In the genomic region with DNA sequence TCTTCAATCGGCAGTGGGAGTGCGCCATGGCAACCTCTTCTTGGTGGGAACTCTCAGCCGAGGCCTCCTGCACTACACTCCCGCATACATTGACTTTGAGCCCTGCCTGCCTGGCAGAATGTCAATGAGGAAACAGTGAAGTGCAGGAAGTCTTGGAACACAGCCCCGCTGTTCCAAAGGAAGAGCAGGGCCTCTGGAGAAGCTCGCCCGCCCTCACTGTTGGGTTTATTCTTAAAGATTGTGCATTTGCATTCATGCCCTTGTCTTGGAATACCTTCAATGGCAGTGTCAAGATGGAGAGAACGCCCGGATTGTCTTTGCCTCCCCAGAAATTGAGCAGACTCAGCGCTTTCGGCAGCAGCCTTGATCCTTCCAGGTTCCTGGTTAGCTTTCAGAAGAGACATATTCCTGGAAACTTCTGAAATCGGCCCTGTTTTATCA, we compare ENCODE assay signal across 8 mouse cellular contexts.
A peak's percentile ranks its signal among the peaks of the same experiment; 100 is the strongest.
DNase-seq lines count a peak whose midpoint lies in the region; ATAC-seq and TF ChIP-seq lines count a peak whose summit lies in the region.

No protein-coding gene starts in this region.

- no peaks in the 10 kb centered on the region for H3K36me3 ChIP-seq in kidney, postnatal 0 days (ENCODE audit: insufficient read depth, low read length)
- H3K36me3 ChIP-seq in kidney, embryonic 14.5 days (ENCODE audit: control insufficient read depth, insufficient read depth, low read length), result no peaks in the 10 kb centered on the region
- H3K36me3 ChIP-seq in hindbrain, embryonic 12.5 days, result no peaks in the 10 kb centered on the region
- H3K36me3 ChIP-seq in lung, embryonic 14.5 days (ENCODE audit: insufficient read depth), result no peaks in the 10 kb centered on the region

- H3K9ac ChIP-seq in kidney, postnatal 0 days (ENCODE audit: low read depth, low read length), result no peak overlapping the region
- no peak overlapping the region for H3K9ac ChIP-seq in kidney, embryonic 14.5 days (ENCODE audit: low read depth, low read length)
- no peak overlapping the region for H3K9ac ChIP-seq in hindbrain, embryonic 12.5 days
- no peak overlapping the region for H3K9ac ChIP-seq in lung, embryonic 14.5 days

- ATAC-seq in kidney, postnatal 0 days (replicated peaks; ENCODE audit: low FRiP score, low read depth), result no peak
- ATAC-seq in kidney, embryonic 14.5 days (ENCODE audit: low FRiP score, low TSS enrichment), result no peak
- peak; percentile 64 for ATAC-seq in hindbrain, embryonic 12.5 days (ENCODE audit: low FRiP score)
- ATAC-seq in lung, embryonic 14.5 days (ENCODE audit: insufficient read depth), result peak; percentile 82
- ATAC-seq in monocyte, adult 5-6 weeks (replicated peaks; ENCODE audit: insufficient number of reproducible peaks, low FRiP score, low TSS enrichment, poor library complexity, severe bottlenecking), result no peak

- H3K4me3 ChIP-seq in kidney, postnatal 0 days (replicated peaks; ENCODE audit: low read depth, low read length), result no peak overlapping the region
- no peak overlapping the region for H3K4me3 ChIP-seq in kidney, embryonic 14.5 days (ENCODE audit: low read length)
- no peak overlapping the region for H3K4me3 ChIP-seq in hindbrain, embryonic 12.5 days
- H3K4me3 ChIP-seq in lung, embryonic 14.5 days (ENCODE audit: low read depth, low read length), result no peak overlapping the region

- DNase-seq in kidney, postnatal 0 days (ENCODE audit: low spot score), result peak; percentile 31
- peak; percentile 7 for DNase-seq in embryo, embryonic 9.5 days (ENCODE audit: extremely low spot score)
- DNase-seq in lung, embryonic 14.5 days, result peak; percentile 81
- DNase-seq in right cerebral cortex, postnatal 4 days, result peak; percentile 62
- DNase-seq in B cell, adult 2 months, result no peak

- 43% methylated on average over 12 of the region's 12 CpGs for WGBS in kidney, postnatal 0 days
- WGBS in kidney, embryonic 14.5 days, result 53% methylated on average over 12 of the region's 12 CpGs
- 37% methylated on average over 12 of the region's 12 CpGs for WGBS in hindbrain, embryonic 12.5 days
- WGBS in lung, embryonic 14.5 days, result 30% methylated on average over 12 of the region's 12 CpGs

- peak overlapping the region; percentile 18; the same call in 1 of the 2 replicates for H3K4me2 ChIP-seq in kidney, postnatal 0 days (ENCODE audit: low read length)
- no peak overlapping the region for H3K4me2 ChIP-seq in kidney, embryonic 14.5 days (replicated peaks; ENCODE audit: low read depth, low read length)
- no peak overlapping the region for H3K4me2 ChIP-seq in hindbrain, embryonic 12.5 days (replicated peaks)
- peak overlapping the region; percentile 25; the same call in 1 of the 2 replicates for H3K4me2 ChIP-seq in lung, embryonic 14.5 days

- no peaks in the 10 kb centered on the region for H3K4me1 ChIP-seq in kidney, postnatal 0 days (replicated peaks; ENCODE audit: insufficient read depth, low read length)
- H3K4me1 ChIP-seq in kidney, embryonic 14.5 days (ENCODE audit: control insufficient read depth, insufficient read depth, low read length), result no peaks in the 10 kb centered on the region
- H3K4me1 ChIP-seq in hindbrain, embryonic 12.5 days, result peaks cover 3% of the 10 kb centered on the region; the same call in 1 of the 2 replicates
- H3K4me1 ChIP-seq in lung, embryonic 14.5 days (ENCODE audit: insufficient read depth), result no peaks in the 10 kb centered on the region

- no peaks in the 10 kb centered on the region for H3K27me3 ChIP-seq in kidney, postnatal 0 days (ENCODE audit: insufficient read depth, low read length)
- H3K27me3 ChIP-seq in kidney, embryonic 14.5 days (ENCODE audit: control insufficient read depth, insufficient read depth, low read length), result no peaks in the 10 kb centered on the region
- no peaks in the 10 kb centered on the region for H3K27me3 ChIP-seq in hindbrain, embryonic 12.5 days
- no peaks in the 10 kb centered on the region for H3K27me3 ChIP-seq in lung, embryonic 14.5 days (ENCODE audit: insufficient read depth, low read length)

- no peak overlapping the region for H3K27ac ChIP-seq in kidney, postnatal 0 days
- no peak overlapping the region for H3K27ac ChIP-seq in kidney, embryonic 14.5 days (ENCODE audit: low read depth, low read length)
- H3K27ac ChIP-seq in hindbrain, embryonic 12.5 days, result peak overlapping the region; percentile 36; the same call in 1 of the 2 replicates
- H3K27ac ChIP-seq in lung, embryonic 14.5 days (ENCODE audit: low read depth), result 0 out of 2 replicates have a peak overlapping the region, but pooled peaks have one; percentile 48

- TF ChIP-seq CTCF in kidney, postnatal 0 days (IDR thresholded peaks at IDR 0.05; ENCODE audit: low read depth), result no peak
- no peak for TF ChIP-seq CTCF in lung, embryonic 14.5 days (IDR thresholded peaks at IDR 0.05; ENCODE audit: low read depth)

- H3K9me3 ChIP-seq in kidney, postnatal 0 days (replicated peaks; ENCODE audit: low read length), result no peaks in the 10 kb centered on the region
- no peaks in the 10 kb centered on the region for H3K9me3 ChIP-seq in kidney, embryonic 14.5 days (ENCODE audit: control insufficient read depth, low read length)
- H3K9me3 ChIP-seq in hindbrain, embryonic 12.5 days (replicated peaks), result no peaks in the 10 kb centered on the region
- no peaks in the 10 kb centered on the region for H3K9me3 ChIP-seq in lung, embryonic 14.5 days (ENCODE audit: low read depth, low read length)

Comparison
In these comparisons a context has a peak if more than half of its experiments do, and no peak if none do; other contexts are left out.
1. H3K4me2 ChIP-seq: peak in kidney, postnatal 0 days (single experiment) and lung, embryonic 14.5 days (single experiment); none in kidney, embryonic 14.5 days (single experiment) and hindbrain, embryonic 12.5 days (single experiment).
2. ATAC-seq: peak in hindbrain, embryonic 12.5 days (single experiment) and lung, embryonic 14.5 days (single experiment); none in kidney, postnatal 0 days (single experiment), kidney, embryonic 14.5 days (single experiment) and monocyte, adult 5-6 weeks (single experiment).
3. DNase-seq: peak in kidney, postnatal 0 days (single experiment), embryo, embryonic 9.5 days (single experiment), lung, embryonic 14.5 days (single experiment) and right cerebral cortex, postnatal 4 days (single experiment); none in B cell, adult 2 months (0 of 2).
4. H3K27ac ChIP-seq: peak in hindbrain, embryonic 12.5 days (single experiment) and lung, embryonic 14.5 days (single experiment); none in kidney, postnatal 0 days (single experiment) and kidney, embryonic 14.5 days (single experiment).